Mouse (Mus musculus) lung, adult 18-20 months (tissue): Measurements from ENCODE around the gene Tmem139.

Source experiments
- DNase-seq, 2 experiments: peaks; one replicate each; pipeline ENCODE4 v3.0.0; 2022; ENCODE audit warnings: mixed read lengths in 2 of 2

Tmem139 gene

DNA sequence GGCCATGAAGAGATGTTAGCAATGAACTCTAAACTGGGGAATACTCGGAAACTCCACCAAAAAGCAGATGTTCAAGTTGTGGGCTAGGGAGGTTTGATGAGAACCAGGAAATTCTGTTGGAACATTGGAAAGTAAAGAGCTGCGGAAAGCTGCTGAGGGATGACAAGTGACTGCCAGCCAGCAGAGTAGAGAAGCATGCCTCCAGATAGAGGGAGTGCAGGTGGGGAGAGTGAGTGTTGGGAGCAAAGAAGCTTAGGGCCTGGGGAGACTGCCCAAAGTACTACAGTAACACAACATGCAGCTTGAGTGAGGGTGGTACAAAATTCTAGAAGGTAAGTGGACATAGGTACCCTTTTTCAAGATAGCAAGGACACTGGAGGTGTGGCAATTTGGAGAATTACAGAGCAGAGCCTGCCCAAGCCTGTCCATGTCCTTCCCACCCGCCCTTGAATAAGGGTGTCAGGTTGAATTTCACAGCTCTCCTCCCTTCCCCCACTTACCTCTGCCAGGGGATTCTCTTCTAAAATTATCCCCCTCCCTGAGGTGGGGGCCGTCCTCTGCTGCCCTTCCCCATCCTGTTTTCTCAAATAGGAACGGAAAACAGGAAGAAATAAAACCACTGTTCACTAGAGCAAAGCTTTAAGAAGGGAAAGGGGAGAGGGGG is 21.2 kb downstream of the Tmem139 start:
- no peak for DNase-seq

DNA sequence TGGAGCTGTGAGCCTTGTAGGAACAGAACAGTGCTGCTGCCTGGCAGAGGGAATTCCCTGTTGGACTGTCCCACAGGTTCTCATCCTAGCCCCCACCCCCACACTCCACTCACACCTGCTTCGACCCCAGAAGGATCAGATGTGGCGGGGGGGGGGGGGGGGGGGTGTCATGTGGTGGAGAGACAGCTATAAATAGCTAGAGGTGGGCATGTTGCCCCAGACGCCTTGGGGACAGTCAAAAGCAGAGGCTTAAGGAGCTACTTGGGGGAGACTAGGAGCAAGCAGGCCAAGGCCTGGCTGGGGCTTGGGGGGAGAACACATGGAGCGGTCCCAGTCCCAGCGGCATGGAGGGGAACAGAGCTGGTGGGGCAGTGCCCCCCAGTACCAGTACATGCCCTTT is 24.7 kb downstream of the Tmem139 start, which contains the start of gene Clcn1:
Clcn1 (plus strand) TSS at position 238 of the 400 bp plus-strand sequence.
- DNase-seq = no peak

DNA sequence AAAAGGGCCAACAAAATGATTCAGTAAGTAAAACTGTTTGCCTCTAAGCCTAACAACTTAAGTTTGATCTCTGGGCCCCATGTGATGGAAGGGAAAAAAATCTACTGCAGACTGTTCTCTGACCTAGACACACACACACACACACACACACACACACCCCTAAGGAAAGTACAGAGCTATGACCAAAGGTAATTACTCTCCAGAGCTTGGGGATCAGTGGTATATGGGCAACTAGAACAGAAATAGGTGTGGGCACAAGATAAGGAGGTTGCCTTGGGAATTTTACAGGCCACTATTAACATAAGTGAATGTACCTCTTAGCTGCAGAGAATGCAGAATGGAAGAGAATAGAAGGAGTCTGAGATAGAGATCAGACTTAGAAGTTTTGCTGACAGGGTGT is 25.8 kb downstream of the Tmem139 start:
- DNase-seq = no peak

DNA sequence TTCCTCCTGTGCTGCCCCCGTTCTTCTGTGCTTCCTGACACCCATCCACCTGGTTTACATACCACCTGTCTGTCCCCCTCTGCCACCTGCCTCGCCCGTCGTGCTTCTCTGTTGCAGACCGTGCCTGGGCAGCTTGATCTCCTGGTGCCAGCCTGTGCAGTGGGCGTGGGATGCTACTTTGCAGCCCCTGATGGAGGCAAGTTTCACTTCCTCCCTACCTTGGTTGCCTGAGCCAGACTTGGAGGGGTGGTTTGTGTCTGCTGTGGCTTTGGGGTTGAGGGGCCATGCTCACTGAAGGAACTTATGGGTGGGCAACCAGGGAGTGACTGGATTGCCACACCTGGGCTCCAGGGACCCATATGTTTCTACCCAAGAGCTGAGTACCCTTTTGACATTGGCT is 31.6 kb downstream of the Tmem139 start:
- DNase-seq = no peak

DNA sequence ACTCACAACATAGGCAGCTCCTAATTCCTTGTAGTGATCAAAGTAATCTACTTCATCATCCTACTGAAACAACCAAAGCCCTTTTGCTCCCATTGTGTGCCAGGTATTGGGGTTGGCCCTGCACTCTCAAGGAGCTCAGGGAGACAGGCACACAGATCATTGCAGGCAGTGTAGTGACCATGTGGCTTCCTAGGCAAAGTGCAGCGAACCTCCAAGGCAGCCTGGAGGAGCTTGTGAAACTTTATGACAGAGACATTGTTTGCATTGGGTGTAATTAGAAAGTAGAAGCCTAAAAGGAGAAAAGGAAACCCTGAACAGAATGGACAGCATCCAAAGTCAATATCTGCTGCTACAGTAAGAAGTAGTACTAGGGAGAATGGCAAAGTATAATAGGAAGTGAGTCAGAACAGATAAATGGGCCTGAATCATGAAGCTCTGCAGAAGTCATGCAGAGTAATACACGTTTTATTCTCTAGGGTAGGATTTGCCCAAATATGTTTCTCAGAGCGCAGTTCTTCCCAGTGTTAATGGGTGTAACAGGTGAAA is 33.9 kb downstream of the Tmem139 start:
- peak in 1 of 2 experiments; percentile 17 for DNase-seq

DNA sequence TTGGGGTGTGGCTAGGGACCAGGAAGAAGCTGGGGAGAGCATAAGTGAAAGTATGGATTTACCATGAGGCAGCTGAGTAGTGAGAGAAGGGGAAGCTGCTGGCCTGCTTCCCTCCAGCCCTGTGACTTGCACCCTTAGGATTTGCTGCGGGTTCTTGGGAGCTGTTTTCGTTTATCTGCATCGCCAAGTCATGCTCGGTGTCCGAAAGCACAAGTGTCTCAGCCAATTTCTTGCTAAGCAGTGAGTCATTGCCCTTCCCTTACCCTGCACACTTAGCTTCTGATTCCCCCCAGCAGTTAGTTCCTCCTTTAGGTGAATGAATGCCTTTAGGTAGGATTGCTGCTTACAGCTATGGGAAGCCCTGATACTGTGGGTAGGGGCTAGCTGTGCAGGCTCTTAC is 37.6 kb downstream of the Tmem139 start:
- no peak for DNase-seq

DNA sequence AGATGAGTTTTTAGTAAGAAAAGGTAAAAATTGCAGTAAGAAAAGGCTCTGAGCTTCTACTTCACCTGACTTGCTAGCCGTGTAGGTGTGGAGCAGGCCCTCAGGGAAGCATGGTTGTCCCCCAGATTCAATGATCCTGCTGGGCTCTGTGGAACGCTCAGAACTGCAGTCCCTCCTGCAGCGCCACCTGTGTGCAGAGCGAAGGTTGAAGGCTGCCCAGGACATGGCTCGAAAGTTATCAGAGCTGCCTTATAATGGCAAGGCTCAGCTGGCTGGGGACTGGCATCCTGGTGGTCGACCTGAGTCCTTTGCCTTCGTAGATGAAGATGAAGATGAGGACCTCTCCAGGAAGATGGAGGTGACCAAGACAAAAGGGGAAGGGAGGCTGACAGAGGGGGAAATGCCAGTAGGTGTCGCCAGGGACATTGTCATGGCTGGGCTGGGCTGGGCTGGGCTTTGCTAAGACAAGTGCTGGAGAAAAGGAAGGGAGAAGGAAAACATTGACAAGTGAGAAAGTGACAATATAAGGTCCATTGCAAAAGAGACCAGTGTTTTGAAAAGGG is 48.1 kb downstream of the Tmem139 start:
- DNase-seq = no peak

DNA sequence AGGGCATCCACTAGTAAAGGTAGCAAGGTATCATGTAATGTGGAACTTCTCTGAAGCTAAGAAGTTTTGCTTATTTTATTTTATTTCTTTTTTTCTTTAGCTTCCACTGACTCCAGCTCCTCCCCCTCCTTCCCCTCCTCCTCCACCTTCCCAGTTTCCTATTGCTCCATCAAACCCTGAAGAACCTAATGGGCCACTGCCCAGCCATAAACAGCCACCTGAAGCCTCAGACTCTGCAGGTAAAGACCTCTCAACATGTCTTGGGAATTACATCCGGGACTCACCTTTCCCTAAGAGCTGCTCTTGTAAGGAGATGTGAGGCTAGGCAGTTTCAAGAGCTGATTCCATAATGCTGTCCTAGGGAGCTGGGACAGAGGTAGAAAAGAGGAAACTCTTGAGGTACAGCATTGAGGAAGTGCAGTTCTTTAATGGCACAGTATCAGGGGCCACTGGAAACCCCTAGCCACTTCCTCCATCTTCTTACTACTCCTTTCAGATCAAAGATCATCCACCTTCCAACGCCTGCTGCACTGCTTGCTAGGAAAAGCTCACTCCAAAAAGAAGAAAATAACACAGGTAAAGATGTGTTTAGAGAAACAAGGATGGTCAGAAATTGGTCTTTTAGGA is 48.8 kb downstream of the Tmem139 start:
- DNase-seq = no peak
